Mouse (Mus musculus): ENCODE measurements around the gene Gpnmb. TPM values are rescaled to one million over a fixed set of nuclear protein-coding genes. Genes with fewer than 3 reads are reported as not detected.

The Gpnmb gene
- polyA plus RNA-seq (2015; fragmentation: Nextera tagmentation; extraction: Ambion mirVana), result 5.5 and 7.0 TPM in 2 replicates

- no peak; the same call in none of the 2 replicates for ATAC-seq (replicated peaks; ENCODE audit: extremely low read depth, insufficient read depth, low FRiP score)
- no peaks in the 10 kb centered on the region for H3K36me3 ChIP-seq (ENCODE audit: control insufficient read depth, insufficient read depth)
- 27% methylated on average over 28 of the region's 28 CpGs for WGBS
- peaks cover 9% of the 10 kb centered on the region; the same call in 1 of the 2 replicates for H3K4me1 ChIP-seq (ENCODE audit: control insufficient read depth, insufficient read depth, low read length)
- no peaks in the 10 kb centered on the region for H3K9me3 ChIP-seq (replicated peaks; ENCODE audit: control insufficient read depth, low read length)
- peak within 1 kb of the TSS; percentile 42 for H3K4me3 ChIP-seq (ENCODE audit: low read length)
- H3K9ac ChIP-seq (ENCODE audit: low read length), result peak within 1 kb of the TSS; percentile 22; the same call in 1 of the 2 replicates
- peak within 1 kb of the TSS; percentile 57 for H3K4me2 ChIP-seq (ENCODE audit: low read depth, low read length)
- no peak within 1 kb of the TSS for H3K27ac ChIP-seq (ENCODE audit: low read length)
- no peaks in the 10 kb centered on the region; the same call in 1 of the 2 replicates for H3K27me3 ChIP-seq (ENCODE audit: control insufficient read depth, insufficient read depth, low read length)
These were observed at the start of gene Gpnmb for GRCm38 (mm10) chr6:49036275-49037267. TSS of gene Gpnmb (plus strand) at chr6:49036546.

GRCm38 (mm10) chr6:48989971-48990370 is 46.4 kb upstream of the Gpnmb start:
- Histone ChIP-seq H3K4me2 (ENCODE audit: low read depth, low read length) (no peak overlapping the region), H3K4me3 (ENCODE audit: low read length) (no peak overlapping the region), H3K27ac (ENCODE audit: low read length) (no peak overlapping the region), H3K4me1 (ENCODE audit: control insufficient read depth, insufficient read depth, low read length) (no peaks in the 10 kb centered on the region), H3K9me3 (replicated peaks; ENCODE audit: control insufficient read depth, low read length) (no peaks in the 10 kb centered on the region), H3K9ac (ENCODE audit: low read length) (no peak overlapping the region), H3K27me3 (ENCODE audit: control insufficient read depth, insufficient read depth, low read length) (no peaks in the 10 kb centered on the region), H3K36me3 (ENCODE audit: control insufficient read depth, insufficient read depth) (no peaks in the 10 kb centered on the region)
- WGBS, result 85% methylated on average over 5 of the region's 5 CpGs
- ATAC-seq (replicated peaks; ENCODE audit: extremely low read depth, insufficient read depth, low FRiP score), result no peak

- H3K36me3 ChIP-seq (ENCODE audit: control insufficient read depth, insufficient read depth), result no peaks in the 10 kb centered on the region
- H3K4me3 ChIP-seq (ENCODE audit: low read length), result no peak overlapping the region
- 71% methylated on average over 4 of the region's 4 CpGs for WGBS
- no peak for ATAC-seq (replicated peaks; ENCODE audit: extremely low read depth, insufficient read depth, low FRiP score)
- no peaks in the 10 kb centered on the region for H3K9me3 ChIP-seq (replicated peaks; ENCODE audit: control insufficient read depth, low read length)
- no peak overlapping the region for H3K27ac ChIP-seq (ENCODE audit: low read length)
- H3K4me2 ChIP-seq (ENCODE audit: low read depth, low read length), result no peak overlapping the region
- no peaks in the 10 kb centered on the region for H3K27me3 ChIP-seq (ENCODE audit: control insufficient read depth, insufficient read depth, low read length)
- H3K4me1 ChIP-seq (ENCODE audit: control insufficient read depth, insufficient read depth, low read length), result no peaks in the 10 kb centered on the region
- H3K9ac ChIP-seq (ENCODE audit: low read length), result no peak overlapping the region
These were observed 44.4 kb upstream of the Gpnmb start for GRCm38 (mm10) chr6:48991991-48992390.

- H3K27ac ChIP-seq (ENCODE audit: low read length), result no peak overlapping the region
- no peak overlapping the region for H3K4me2 ChIP-seq (ENCODE audit: low read depth, low read length)
- H3K4me1 ChIP-seq (ENCODE audit: control insufficient read depth, insufficient read depth, low read length), result no peaks in the 10 kb centered on the region
- 47% methylated on average over 6 of the region's 6 CpGs for WGBS
- no peaks in the 10 kb centered on the region for H3K27me3 ChIP-seq (ENCODE audit: control insufficient read depth, insufficient read depth, low read length)
- no peak overlapping the region for H3K4me3 ChIP-seq (ENCODE audit: low read length)
- H3K9ac ChIP-seq (ENCODE audit: low read length), result no peak overlapping the region
- no peaks in the 10 kb centered on the region for H3K9me3 ChIP-seq (replicated peaks; ENCODE audit: control insufficient read depth, low read length)
- H3K36me3 ChIP-seq (ENCODE audit: control insufficient read depth, insufficient read depth), result no peaks in the 10 kb centered on the region
- ATAC-seq (replicated peaks; ENCODE audit: extremely low read depth, insufficient read depth, low FRiP score), result no peak
These were observed 38.2 kb upstream of the Gpnmb start for GRCm38 (mm10) chr6:48998186-48998585.

- Histone ChIP-seq H3K9ac (ENCODE audit: low read length) (no peak overlapping the region), H3K4me3 (ENCODE audit: low read length) (no peak overlapping the region), H3K27ac (ENCODE audit: low read length) (no peak overlapping the region), H3K9me3 (replicated peaks; ENCODE audit: control insufficient read depth, low read length) (no peaks in the 10 kb centered on the region), H3K27me3 (ENCODE audit: control insufficient read depth, insufficient read depth, low read length) (no peaks in the 10 kb centered on the region), H3K4me2 (ENCODE audit: low read depth, low read length) (no peak overlapping the region), H3K4me1 (ENCODE audit: control insufficient read depth, insufficient read depth, low read length) (no peaks in the 10 kb centered on the region), H3K36me3 (ENCODE audit: control insufficient read depth, insufficient read depth) (no peaks in the 10 kb centered on the region)
- ATAC-seq (replicated peaks; ENCODE audit: extremely low read depth, insufficient read depth, low FRiP score), result no peak
- 80% methylated on average over 4 of the region's 4 CpGs for WGBS
These were observed 37.5 kb upstream of the Gpnmb start for GRCm38 (mm10) chr6:48998796-48999195.

- Histone ChIP-seq H3K9me3 (replicated peaks; ENCODE audit: control insufficient read depth, low read length) (no peaks in the 10 kb centered on the region), H3K4me3 (ENCODE audit: low read length) (no peak overlapping the region), H3K4me1 (ENCODE audit: control insufficient read depth, insufficient read depth, low read length) (peaks cover 1% of the 10 kb centered on the region), H3K9ac (ENCODE audit: low read length) (no peak overlapping the region), H3K4me2 (ENCODE audit: low read depth, low read length) (no peak overlapping the region), H3K27me3 (ENCODE audit: control insufficient read depth, insufficient read depth, low read length) (no peaks in the 10 kb centered on the region), H3K27ac (ENCODE audit: low read length) (no peak overlapping the region), H3K36me3 (ENCODE audit: control insufficient read depth, insufficient read depth) (no peaks in the 10 kb centered on the region)
- 36% methylated on average over 4 of the region's 4 CpGs for WGBS
- ATAC-seq (replicated peaks; ENCODE audit: extremely low read depth, insufficient read depth, low FRiP score), result no peak
These were observed 33.0 kb upstream of the Gpnmb start for GRCm38 (mm10) chr6:49003381-49003780.

- peak overlapping the region; percentile 52 for H3K4me3 ChIP-seq (ENCODE audit: low read length)
- peaks cover 6% of the 10 kb centered on the region for H3K4me1 ChIP-seq (ENCODE audit: control insufficient read depth, insufficient read depth, low read length)
- ATAC-seq (replicated peaks; ENCODE audit: extremely low read depth, insufficient read depth, low FRiP score), result no peak
- H3K36me3 ChIP-seq (ENCODE audit: control insufficient read depth, insufficient read depth), result no peaks in the 10 kb centered on the region
- H3K27ac ChIP-seq (ENCODE audit: low read length), result no peak overlapping the region
- WGBS, result 1% methylated on average over 9 of the region's 9 CpGs
- no peaks in the 10 kb centered on the region; the same call in 1 of the 2 replicates for H3K9me3 ChIP-seq (replicated peaks; ENCODE audit: control insufficient read depth, low read length)
- peaks cover 2% of the 10 kb centered on the region; the same call in 1 of the 2 replicates for H3K27me3 ChIP-seq (ENCODE audit: control insufficient read depth, insufficient read depth, low read length)
- H3K4me2 ChIP-seq (ENCODE audit: low read depth, low read length), result peak overlapping the region; percentile 71
- peak overlapping the region; percentile 52; the same call in 1 of the 2 replicates for H3K9ac ChIP-seq (ENCODE audit: low read length)
These were observed 28.4 kb upstream of the Gpnmb start for GRCm38 (mm10) chr6:49007981-49008380.

- peaks cover 2% of the 10 kb centered on the region; the same call in 1 of the 2 replicates for H3K27me3 ChIP-seq (ENCODE audit: control insufficient read depth, insufficient read depth, low read length)
- no peak overlapping the region for H3K27ac ChIP-seq (ENCODE audit: low read length)
- ATAC-seq (replicated peaks; ENCODE audit: extremely low read depth, insufficient read depth, low FRiP score), result no peak
- H3K36me3 ChIP-seq (ENCODE audit: control insufficient read depth, insufficient read depth), result no peaks in the 10 kb centered on the region
- no peaks in the 10 kb centered on the region; the same call in 1 of the 2 replicates for H3K9me3 ChIP-seq (replicated peaks; ENCODE audit: control insufficient read depth, low read length)
- peak overlapping the region; percentile 52; the same call in 1 of the 2 replicates for H3K9ac ChIP-seq (ENCODE audit: low read length)
- peak overlapping the region; percentile 71 for H3K4me2 ChIP-seq (ENCODE audit: low read depth, low read length)
- H3K4me1 ChIP-seq (ENCODE audit: control insufficient read depth, insufficient read depth, low read length), result peaks cover 6% of the 10 kb centered on the region
- H3K4me3 ChIP-seq (ENCODE audit: low read length), result peak overlapping the region; percentile 52
- 21% methylated on average over 13 of the region's 13 CpGs for WGBS
These were observed 27.8 kb upstream of the Gpnmb start for GRCm38 (mm10) chr6:49008420-49009160.
